Mouse (Mus musculus): ENCODE measurements around the gene Nrd1. TPM values are rescaled to one million over a fixed set of nuclear protein-coding genes. Genes with fewer than 3 reads are reported as not detected.
A peak's percentile ranks its signal among the peaks of the same experiment; 100 is the strongest.

The Nrd1 gene
- polyA plus RNA-seq, 1 experiment, result 151 TPM

GRCm38 (mm10) chr4:109021976-109022375 lies 21.5 kb downstream of the Nrd1 start:
- no peak for DNase-seq (ENCODE audit: extremely low spot score in 1 of 2, low spot score in 1 of 2)

- DNase-seq (ENCODE audit: extremely low spot score in 1 of 2, low spot score in 1 of 2), result no peak
Measured at GRCm38 (mm10) chr4:109025061-109025460, 24.6 kb downstream of the Nrd1 start.

GRCm38 (mm10) chr4:109026543-109026942 lies 26.1 kb downstream of the Nrd1 start:
- DNase-seq (ENCODE audit: extremely low spot score in 1 of 2, low spot score in 1 of 2), result no peak

GRCm38 (mm10) chr4:109029857-109030256 lies 29.4 kb downstream of the Nrd1 start:
- DNase-seq (ENCODE audit: extremely low spot score in 1 of 2, low spot score in 1 of 2), result peak in 1 of 2 experiments; percentile 36

GRCm38 (mm10) chr4:109030266-109030665 lies 29.8 kb downstream of the Nrd1 start:
- no peak for DNase-seq (ENCODE audit: extremely low spot score in 1 of 2, low spot score in 1 of 2)

- DNase-seq (ENCODE audit: extremely low spot score in 1 of 2, low spot score in 1 of 2), result peak in 1 of 2 experiments; percentile 58
Measured at GRCm38 (mm10) chr4:109036327-109036726, 35.9 kb downstream of the Nrd1 start.

- no peak for DNase-seq (ENCODE audit: extremely low spot score in 1 of 2, low spot score in 1 of 2)
Measured at GRCm38 (mm10) chr4:109042739-109043138, 42.3 kb downstream of the Nrd1 start.

GRCm38 (mm10) chr4:109043294-109043693 lies 42.8 kb downstream of the Nrd1 start:
- no peak for DNase-seq (ENCODE audit: extremely low spot score in 1 of 2, low spot score in 1 of 2)

- DNase-seq (ENCODE audit: extremely low spot score in 1 of 2, low spot score in 1 of 2), result no peak
Measured at GRCm38 (mm10) chr4:109043756-109044155, 43.3 kb downstream of the Nrd1 start.

GRCm38 (mm10) chr4:109048258-109048657 lies 47.8 kb downstream of the Nrd1 start:
- no peak for DNase-seq (ENCODE audit: extremely low spot score in 1 of 2, low spot score in 1 of 2)

- no peak for DNase-seq (ENCODE audit: extremely low spot score in 1 of 2, low spot score in 1 of 2)
Measured at GRCm38 (mm10) chr4:109052282-109052681, 51.8 kb downstream of the Nrd1 start.

- no peak for DNase-seq (ENCODE audit: extremely low spot score in 1 of 2, low spot score in 1 of 2)
Measured at GRCm38 (mm10) chr4:109054003-109054402, 53.5 kb downstream of the Nrd1 start.

GRCm38 (mm10) chr4:109056351-109056750 lies 55.9 kb downstream of the Nrd1 start:
- DNase-seq (ENCODE audit: extremely low spot score in 1 of 2, low spot score in 1 of 2), result no peak

GRCm38 (mm10) chr4:109057640-109058039 lies 57.2 kb downstream of the Nrd1 start:
- DNase-seq (ENCODE audit: extremely low spot score in 1 of 2, low spot score in 1 of 2), result no peak

GRCm38 (mm10) chr4:109059255-109059821 lies 58.9 kb downstream of the Nrd1 start:
- DNase-seq (ENCODE audit: extremely low spot score in 1 of 2, low spot score in 1 of 2), result no peak

GRCm38 (mm10) chr4:109064941-109065340 lies 64.5 kb downstream of the Nrd1 start:
- no peak for DNase-seq (ENCODE audit: extremely low spot score in 1 of 2, low spot score in 1 of 2)

GRCm38 (mm10) chr4:109065714-109066113 lies 65.3 kb downstream of the Nrd1 start:
- no peak for DNase-seq (ENCODE audit: extremely low spot score in 1 of 2, low spot score in 1 of 2)

- DNase-seq (ENCODE audit: extremely low spot score in 1 of 2, low spot score in 1 of 2), result no peak
Measured at GRCm38 (mm10) chr4:109072891-109073290, 72.4 kb downstream of the Nrd1 start.

GRCm38 (mm10) chr4:109073296-109073695 lies 72.8 kb downstream of the Nrd1 start:
- DNase-seq (ENCODE audit: extremely low spot score in 1 of 2, low spot score in 1 of 2), result no peak

- DNase-seq (ENCODE audit: extremely low spot score in 1 of 2, low spot score in 1 of 2), result no peak
Measured at GRCm38 (mm10) chr4:109078941-109079340, 78.5 kb downstream of the Nrd1 start.

GRCm38 (mm10) chr4:109079676-109080075 lies 79.2 kb downstream of the Nrd1 start:
- no peak for DNase-seq (ENCODE audit: extremely low spot score in 1 of 2, low spot score in 1 of 2)

- DNase-seq (ENCODE audit: extremely low spot score in 1 of 2, low spot score in 1 of 2), result no peak
Measured at GRCm38 (mm10) chr4:109080118-109080517, 79.7 kb downstream of the Nrd1 start.

GRCm38 (mm10) chr4:109089171-109089570 lies 88.7 kb downstream of the Nrd1 start:
- no peak for DNase-seq (ENCODE audit: extremely low spot score in 1 of 2, low spot score in 1 of 2)
